Mouse (Mus musculus): ENCODE measurements around the gene Arid1b. TPM values are rescaled to one million over a fixed set of nuclear protein-coding genes. Genes with fewer than 3 reads are reported as not detected.

Gene Arid1b
- polyA plus RNA-seq, 1 experiment from 2014 or later: 2.9 TPM

DNA sequence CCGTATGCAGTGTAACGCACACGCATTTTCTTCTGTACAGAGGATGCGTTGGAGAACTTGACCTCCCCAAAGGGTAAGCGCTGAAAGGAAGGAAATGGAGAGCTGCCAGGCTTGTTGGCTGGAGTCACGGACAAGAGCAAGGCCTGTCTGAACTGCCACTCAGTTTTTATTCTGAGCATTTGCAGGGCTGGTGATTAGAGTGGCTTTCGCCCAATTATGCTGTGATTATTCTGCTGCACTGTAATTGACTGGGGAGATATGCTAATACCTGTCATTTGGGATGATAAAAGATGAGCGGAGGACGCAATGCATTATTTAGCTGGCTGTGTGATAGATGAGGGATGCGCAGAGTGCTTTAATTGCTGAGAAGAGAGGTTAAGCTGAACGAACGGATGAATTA lies 218.0 kb downstream of the Arid1b start:
- 66% methylated on average over 12 of the region's 12 CpGs for WGBS (ENCODE audit: insufficient replicate concordance)

DNA sequence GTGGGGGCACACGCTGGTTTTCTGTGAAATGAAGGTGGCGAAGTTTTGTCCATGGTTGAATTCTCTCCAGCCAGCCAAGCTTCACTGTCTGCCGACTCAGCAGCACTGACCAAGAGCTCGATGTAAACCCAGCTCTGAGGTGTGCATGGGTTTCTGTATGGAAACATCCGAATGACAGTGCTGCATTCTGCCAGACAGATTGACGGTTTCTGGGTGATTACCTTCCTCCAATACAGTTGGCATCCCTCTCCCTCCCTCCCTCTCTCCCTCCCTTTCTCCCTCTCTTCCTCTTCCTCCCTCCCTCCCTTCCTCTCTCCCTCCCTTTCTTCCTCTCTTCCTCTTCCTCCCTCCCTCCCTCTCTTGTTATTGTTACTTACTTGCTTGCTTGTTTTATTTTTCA lies 219.3 kb downstream of the Arid1b start:
- Histone ChIP-seq H3K9me3 (replicated peaks) (no peaks in the 10 kb centered on the region), H3K4me2 (no peak overlapping the region), H3K4me3 (replicated peaks) (no peak overlapping the region), H3K27me3 (no peaks in the 10 kb centered on the region), H3K9ac (no peak overlapping the region), H3K4me1 (replicated peaks) (peaks cover 29% of the 10 kb centered on the region), H3K27ac (replicated peaks) (no peak overlapping the region), H3K36me3 (replicated peaks) (no peaks in the 10 kb centered on the region)
- WGBS (ENCODE audit: insufficient replicate concordance): 54% methylated on average over 6 of the region's 6 CpGs
- no peak for ATAC-seq (ENCODE audit: insufficient read depth)

More for the DNA sequence above, 218.0 kb downstream of the Arid1b start:
- H3K4me2 ChIP-seq: no peak overlapping the region
- no peaks in the 10 kb centered on the region for H3K27me3 ChIP-seq
- H3K4me1 ChIP-seq (replicated peaks): peaks cover 31% of the 10 kb centered on the region; the same call in 1 of the 2 replicates
- H3K9me3 ChIP-seq (replicated peaks): no peaks in the 10 kb centered on the region
- H3K4me3 ChIP-seq (replicated peaks): no peak overlapping the region
- H3K27ac ChIP-seq (replicated peaks): no peak overlapping the region
- no peak for ATAC-seq (ENCODE audit: insufficient read depth)
- no peak overlapping the region for H3K9ac ChIP-seq
- H3K36me3 ChIP-seq (replicated peaks): no peaks in the 10 kb centered on the region

DNA sequence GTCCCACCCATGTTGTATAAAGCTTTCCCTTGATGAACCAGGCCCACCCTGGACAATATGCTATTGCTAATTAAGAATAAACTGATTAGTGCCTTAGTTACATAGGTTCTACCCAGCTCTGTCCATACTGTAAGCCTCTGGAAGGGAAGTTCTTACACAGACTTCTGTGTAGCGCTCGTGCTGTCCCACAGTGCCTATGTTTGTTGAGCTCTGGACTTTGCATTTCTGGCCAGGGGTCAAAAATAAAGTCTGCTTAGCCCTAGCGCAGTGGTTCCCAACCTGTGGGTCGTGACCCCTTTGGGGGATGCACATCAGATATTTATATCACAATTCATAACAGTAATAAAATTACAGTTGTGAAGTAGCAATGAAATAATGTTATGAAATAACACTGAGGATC lies 221.2 kb downstream of the Arid1b start:
- Histone ChIP-seq H3K4me2 (no peak overlapping the region), H3K27ac (replicated peaks) (no peak overlapping the region; the same call in 1 of the 2 replicates), H3K27me3 (no peaks in the 10 kb centered on the region), H3K4me1 (replicated peaks) (peaks cover 28% of the 10 kb centered on the region), H3K9me3 (replicated peaks) (no peaks in the 10 kb centered on the region), H3K36me3 (replicated peaks) (no peaks in the 10 kb centered on the region), H3K4me3 (replicated peaks) (no peak overlapping the region), H3K9ac (no peak overlapping the region)
- ATAC-seq (ENCODE audit: insufficient read depth): peak; percentile 47; the same call in 1 of the 2 replicates
- 69% methylated on average over 4 of the region's 4 CpGs for WGBS (ENCODE audit: insufficient replicate concordance)

DNA sequence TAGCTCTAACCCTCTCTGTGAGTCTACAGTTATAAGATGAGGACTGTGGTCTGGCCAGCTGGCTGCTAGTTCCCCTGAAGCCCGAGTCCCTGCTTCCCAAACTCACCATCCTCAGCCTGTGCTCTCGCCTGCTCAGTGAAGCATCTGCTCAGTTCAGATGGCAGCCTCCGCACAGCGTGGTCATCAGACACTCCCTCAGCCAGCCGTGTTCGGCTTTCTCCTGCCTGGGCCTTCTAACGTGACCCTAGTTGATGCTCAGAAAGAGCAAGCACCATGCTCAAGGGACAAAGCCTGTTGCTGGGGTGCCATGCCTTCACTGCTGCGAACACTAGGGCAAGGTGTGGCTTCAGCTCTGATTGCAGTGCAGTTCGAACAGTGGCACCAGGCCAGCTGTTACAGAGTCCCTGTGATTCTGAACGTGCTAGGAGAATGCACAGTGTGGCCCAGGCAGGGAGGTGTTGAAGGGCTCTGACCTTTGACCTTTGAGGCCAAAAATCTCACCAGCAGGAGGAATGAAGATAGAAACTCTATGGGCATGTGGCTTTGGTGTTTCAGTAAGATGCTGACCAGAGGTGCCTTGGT lies 222.9 kb downstream of the Arid1b start:
- Histone ChIP-seq H3K4me3 (replicated peaks) (no peak overlapping the region), H3K4me1 (replicated peaks) (peaks cover 24% of the 10 kb centered on the region), H3K9me3 (replicated peaks) (no peaks in the 10 kb centered on the region), H3K27ac (replicated peaks) (peak overlapping the region; percentile 59; the same call in 1 of the 2 replicates), H3K36me3 (replicated peaks) (no peaks in the 10 kb centered on the region), H3K9ac (no peak overlapping the region), H3K4me2 (no peak overlapping the region), H3K27me3 (no peaks in the 10 kb centered on the region)
- peak; percentile 83 for ATAC-seq (ENCODE audit: insufficient read depth)
- WGBS (ENCODE audit: insufficient replicate concordance): 62% methylated on average over 10 of the region's 10 CpGs

DNA sequence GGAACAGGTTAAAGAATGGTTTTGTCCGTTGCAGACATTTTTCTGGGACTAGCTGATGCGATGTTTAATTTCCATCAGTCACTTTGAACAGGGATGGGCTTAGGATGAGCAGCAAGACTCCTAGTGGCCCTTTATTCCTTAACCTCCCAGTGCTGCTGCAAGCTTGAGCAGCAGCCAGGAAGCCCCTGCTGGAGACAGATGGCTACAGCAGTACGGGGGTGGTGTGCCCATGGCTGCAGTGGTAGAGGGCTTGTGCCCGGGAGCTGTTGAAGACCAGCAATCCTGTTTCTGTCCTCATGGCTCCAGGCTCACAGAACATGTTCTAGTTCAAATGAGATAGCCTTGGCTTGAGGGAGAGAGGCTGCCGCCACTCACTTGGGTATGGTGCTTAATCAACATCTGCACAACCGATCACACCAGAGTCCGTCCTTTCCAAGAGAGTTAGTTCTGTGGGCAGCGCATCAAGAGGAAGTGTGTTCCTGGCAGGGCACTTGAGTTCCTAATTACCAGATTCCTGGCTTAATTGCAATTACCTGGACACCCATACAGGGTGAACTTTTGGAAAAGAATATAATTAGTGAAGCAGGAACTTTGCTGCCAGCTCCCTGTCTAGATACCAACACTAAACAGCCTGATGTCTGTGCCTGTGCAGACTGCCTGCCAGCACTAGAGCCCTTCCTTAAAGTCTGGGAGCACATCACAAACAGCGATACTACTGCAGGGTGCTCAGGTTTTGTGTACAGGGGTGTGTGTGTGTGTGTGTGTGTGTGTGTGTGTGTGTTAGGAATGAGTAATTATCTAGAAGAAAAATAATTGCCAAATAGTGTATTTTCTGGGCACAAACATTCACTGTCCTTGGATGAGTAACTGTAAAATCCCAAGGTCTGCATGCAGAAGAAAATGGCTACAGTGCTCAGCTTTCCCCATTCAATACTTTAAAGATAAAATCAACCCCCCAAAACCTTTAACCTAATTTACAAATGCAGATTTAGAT lies 224.0 kb downstream of the Arid1b start:
- H3K36me3 ChIP-seq (replicated peaks): no peaks in the 10 kb centered on the region
- no peak for ATAC-seq (ENCODE audit: insufficient read depth)
- no peak overlapping the region for H3K9ac ChIP-seq
- peaks cover 22% of the 10 kb centered on the region for H3K4me1 ChIP-seq (replicated peaks)
- no peak overlapping the region for H3K27ac ChIP-seq (replicated peaks)
- no peaks in the 10 kb centered on the region for H3K27me3 ChIP-seq
- H3K4me2 ChIP-seq: no peak overlapping the region
- WGBS (ENCODE audit: insufficient replicate concordance): 65% methylated on average over 9 of the region's 9 CpGs
- no peak overlapping the region for H3K4me3 ChIP-seq (replicated peaks)
- H3K9me3 ChIP-seq (replicated peaks): no peaks in the 10 kb centered on the region

DNA sequence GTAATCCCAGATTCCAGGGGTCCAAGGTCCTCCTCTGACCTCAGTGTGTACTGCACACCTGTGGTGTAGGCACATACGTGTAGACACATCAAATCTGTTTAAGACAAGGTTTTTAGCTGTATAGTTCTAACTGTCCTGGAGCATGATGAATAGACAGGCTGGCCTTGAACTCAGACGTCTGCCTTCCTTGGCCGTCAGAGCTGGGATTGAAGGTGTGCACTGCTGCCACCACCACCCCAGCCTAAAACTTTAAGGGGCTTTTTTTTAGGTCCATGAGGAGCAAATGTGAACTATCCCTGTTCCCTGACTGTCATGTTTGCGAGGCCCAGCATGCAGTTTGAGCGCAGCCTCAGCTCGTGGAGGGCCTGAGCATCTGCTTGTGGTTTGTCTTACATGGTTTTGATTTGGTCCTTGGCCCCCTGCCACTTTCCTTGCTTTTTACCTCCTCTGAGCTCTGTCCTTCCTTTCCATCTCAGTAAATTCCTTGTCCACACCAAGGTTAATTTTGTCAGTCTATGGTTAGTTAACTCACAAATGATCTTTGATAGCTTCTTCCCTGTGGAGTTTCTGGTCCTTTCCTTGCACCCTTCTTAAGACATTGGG lies 224.9 kb downstream of the Arid1b start:
- ATAC-seq (ENCODE audit: insufficient read depth): no peak

DNA sequence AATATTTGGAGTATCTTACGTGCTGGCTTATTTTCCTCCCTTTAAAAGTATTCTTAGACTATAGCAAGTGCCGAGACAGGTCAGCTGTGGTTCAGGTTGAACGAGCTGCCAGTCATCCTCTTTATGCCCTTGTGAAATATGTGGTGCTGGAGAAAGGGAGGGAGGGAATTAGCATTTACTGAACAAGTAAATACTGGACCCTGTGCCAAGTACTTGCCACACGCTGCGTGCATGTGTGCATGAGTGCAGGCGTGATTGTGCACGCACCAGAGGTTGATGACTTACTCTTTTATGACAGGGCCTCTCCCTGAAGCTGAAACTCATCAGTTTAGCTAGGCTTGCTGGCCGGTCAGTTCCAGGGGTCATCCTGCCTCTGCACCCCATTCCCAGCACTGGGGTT lies 226.9 kb downstream of the Arid1b start:
- no peak overlapping the region for H3K4me2 ChIP-seq
- H3K27ac ChIP-seq (replicated peaks): no peak overlapping the region
- no peak for ATAC-seq (ENCODE audit: insufficient read depth)
- no peak overlapping the region for H3K4me3 ChIP-seq (replicated peaks)
- H3K36me3 ChIP-seq (replicated peaks): no peaks in the 10 kb centered on the region
- H3K27me3 ChIP-seq: no peaks in the 10 kb centered on the region
- H3K9ac ChIP-seq: no peak overlapping the region
- H3K9me3 ChIP-seq (replicated peaks): no peaks in the 10 kb centered on the region
- peaks cover 26% of the 10 kb centered on the region for H3K4me1 ChIP-seq (replicated peaks)
- WGBS (ENCODE audit: insufficient replicate concordance): 70% methylated on average over 8 of the region's 8 CpGs

More for the DNA sequence above, 224.9 kb downstream of the Arid1b start:
- Histone ChIP-seq H3K27me3 (no peaks in the 10 kb centered on the region), H3K36me3 (replicated peaks) (no peaks in the 10 kb centered on the region), H3K4me3 (replicated peaks) (no peak overlapping the region), H3K27ac (replicated peaks) (no peak overlapping the region), H3K9me3 (replicated peaks) (no peaks in the 10 kb centered on the region), H3K9ac (no peak overlapping the region), H3K4me1 (replicated peaks) (peaks cover 22% of the 10 kb centered on the region), H3K4me2 (no peak overlapping the region)
- WGBS (ENCODE audit: insufficient replicate concordance): 67% methylated on average over 6 of the region's 6 CpGs

DNA sequence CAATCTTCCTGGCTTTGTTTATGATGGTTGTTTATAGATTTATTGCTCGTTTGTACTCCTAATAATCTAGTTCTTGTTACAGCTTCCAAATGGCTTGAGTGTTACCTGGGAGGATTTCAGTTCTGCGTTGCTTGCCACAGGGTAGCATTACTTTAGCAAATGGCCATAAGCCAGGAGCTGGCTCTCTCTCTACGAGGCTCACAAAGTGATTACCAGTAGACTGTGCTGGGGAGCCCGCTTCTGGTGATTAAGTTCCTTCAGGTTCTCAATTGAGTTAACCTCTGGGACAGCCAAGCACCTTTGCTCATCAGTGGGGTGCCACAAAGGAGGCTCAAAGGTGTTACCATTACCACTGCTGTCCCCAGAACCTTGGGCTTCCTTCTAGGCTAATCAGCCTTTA lies 227.4 kb downstream of the Arid1b start:
- no peak overlapping the region for H3K9ac ChIP-seq
- no peaks in the 10 kb centered on the region for H3K9me3 ChIP-seq (replicated peaks)
- no peak for ATAC-seq (ENCODE audit: insufficient read depth)
- H3K4me1 ChIP-seq (replicated peaks): peaks cover 29% of the 10 kb centered on the region
- no peak overlapping the region for H3K4me2 ChIP-seq
- H3K4me3 ChIP-seq (replicated peaks): no peak overlapping the region
- no peaks in the 10 kb centered on the region for H3K36me3 ChIP-seq (replicated peaks)
- 57% methylated on average over 4 of the region's 4 CpGs for WGBS (ENCODE audit: insufficient replicate concordance)
- no peak overlapping the region for H3K27ac ChIP-seq (replicated peaks)
- no peaks in the 10 kb centered on the region for H3K27me3 ChIP-seq

DNA sequence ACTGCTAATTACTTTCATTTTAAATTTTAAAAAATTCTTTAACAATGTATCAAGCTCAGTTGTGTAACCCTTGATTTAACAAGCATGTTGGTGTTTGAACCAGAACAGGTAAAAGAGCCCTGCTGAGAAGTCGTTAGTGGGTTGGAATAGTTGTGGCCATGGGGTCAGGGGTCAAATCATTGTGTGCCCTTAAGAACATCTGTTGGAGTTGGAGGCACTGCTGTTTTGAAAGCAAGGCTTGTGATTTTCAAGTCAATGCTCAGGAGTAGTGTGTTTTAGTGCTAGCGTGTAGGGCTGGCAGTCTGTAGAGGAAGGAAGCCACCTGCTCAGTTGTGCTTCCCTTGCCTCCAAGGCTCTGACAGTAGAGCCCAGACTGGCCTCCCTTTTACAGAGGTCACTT lies 228.7 kb downstream of the Arid1b start:
- no peaks in the 10 kb centered on the region for H3K27me3 ChIP-seq
- H3K9me3 ChIP-seq (replicated peaks): no peaks in the 10 kb centered on the region
- no peak overlapping the region for H3K9ac ChIP-seq
- no peak overlapping the region for H3K4me3 ChIP-seq (replicated peaks)
- H3K4me1 ChIP-seq (replicated peaks): peaks cover 30% of the 10 kb centered on the region
- ATAC-seq (ENCODE audit: insufficient read depth): no peak
- no peak overlapping the region for H3K27ac ChIP-seq (replicated peaks)
- 39% methylated on average over 2 of the region's 2 CpGs for WGBS (ENCODE audit: insufficient replicate concordance)
- H3K4me2 ChIP-seq: no peak overlapping the region
- H3K36me3 ChIP-seq (replicated peaks): no peaks in the 10 kb centered on the region

DNA sequence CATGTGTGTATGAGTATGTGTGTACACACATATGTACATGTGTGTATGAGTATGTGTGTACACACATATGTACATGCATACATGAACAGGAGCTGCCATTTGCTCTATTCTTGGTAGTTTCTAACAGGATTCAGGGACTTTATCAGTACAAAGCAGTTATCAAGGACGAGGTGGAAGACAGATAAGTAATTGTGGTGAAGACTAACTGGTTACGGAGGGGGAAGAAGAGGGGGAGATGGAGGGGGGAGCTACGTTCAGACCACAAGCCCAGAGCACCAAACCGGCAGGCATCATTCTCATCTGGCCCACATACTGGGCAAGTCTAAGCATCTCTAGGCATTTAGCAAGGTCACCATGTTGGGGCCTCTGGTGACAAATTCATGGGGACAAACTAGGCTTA lies 230.8 kb downstream of the Arid1b start:
- H3K9me3 ChIP-seq (replicated peaks): no peaks in the 10 kb centered on the region
- no peak overlapping the region for H3K4me2 ChIP-seq
- H3K4me1 ChIP-seq (replicated peaks): peaks cover 31% of the 10 kb centered on the region
- no peak overlapping the region for H3K9ac ChIP-seq
- H3K4me3 ChIP-seq (replicated peaks): no peak overlapping the region
- no peak overlapping the region for H3K27ac ChIP-seq (replicated peaks)
- no peaks in the 10 kb centered on the region for H3K36me3 ChIP-seq (replicated peaks)
- no peaks in the 10 kb centered on the region for H3K27me3 ChIP-seq
- 18% methylated on average over 4 of the region's 4 CpGs for WGBS (ENCODE audit: insufficient replicate concordance)
- peak; percentile 6; the same call in 1 of the 2 replicates for ATAC-seq (ENCODE audit: insufficient read depth)

DNA sequence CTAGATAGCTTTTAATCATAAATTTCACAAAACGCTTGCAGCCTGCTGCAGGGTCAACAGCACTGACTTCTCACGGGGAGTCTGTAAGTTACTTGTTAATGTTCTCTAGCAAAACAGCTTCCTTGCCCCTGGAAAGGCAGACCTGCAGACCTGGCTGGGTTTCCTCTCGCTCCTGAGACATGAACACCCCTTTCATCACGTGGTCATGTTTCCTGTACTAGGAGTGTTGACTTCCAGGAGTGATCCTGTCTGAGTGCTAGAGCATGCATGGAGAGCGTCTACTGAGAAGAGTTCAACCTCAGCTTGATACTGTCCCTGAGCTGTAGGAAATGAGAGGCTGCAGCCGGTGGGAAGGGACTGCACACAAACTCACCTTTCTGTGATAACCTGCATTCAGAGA lies 233.0 kb downstream of the Arid1b start:
- H3K4me3 ChIP-seq (replicated peaks): no peak overlapping the region
- WGBS (ENCODE audit: insufficient replicate concordance): 47% methylated on average over 6 of the region's 6 CpGs
- H3K9ac ChIP-seq: no peak overlapping the region
- peaks cover 25% of the 10 kb centered on the region for H3K4me1 ChIP-seq (replicated peaks)
- no peaks in the 10 kb centered on the region for H3K27me3 ChIP-seq
- ATAC-seq (ENCODE audit: insufficient read depth): no peak
- H3K36me3 ChIP-seq (replicated peaks): no peaks in the 10 kb centered on the region
- H3K4me2 ChIP-seq: no peak overlapping the region
- no peaks in the 10 kb centered on the region for H3K9me3 ChIP-seq (replicated peaks)
- H3K27ac ChIP-seq (replicated peaks): no peak overlapping the region

All from liver, embryonic 15.5 days (tissue).